Mouse (Mus musculus): Measurements from ENCODE around the gene Lrp8. TPM values are rescaled to one million over a fixed set of nuclear protein-coding genes. Genes with fewer than 3 reads are reported as not detected.
A peak's percentile ranks its signal among the peaks of the same experiment; 100 is the strongest.

The Lrp8 gene
- total RNA-seq, 4 experiments from 2014 or later = 0.41 to 1.3 (median 1.1) TPM

DNA sequence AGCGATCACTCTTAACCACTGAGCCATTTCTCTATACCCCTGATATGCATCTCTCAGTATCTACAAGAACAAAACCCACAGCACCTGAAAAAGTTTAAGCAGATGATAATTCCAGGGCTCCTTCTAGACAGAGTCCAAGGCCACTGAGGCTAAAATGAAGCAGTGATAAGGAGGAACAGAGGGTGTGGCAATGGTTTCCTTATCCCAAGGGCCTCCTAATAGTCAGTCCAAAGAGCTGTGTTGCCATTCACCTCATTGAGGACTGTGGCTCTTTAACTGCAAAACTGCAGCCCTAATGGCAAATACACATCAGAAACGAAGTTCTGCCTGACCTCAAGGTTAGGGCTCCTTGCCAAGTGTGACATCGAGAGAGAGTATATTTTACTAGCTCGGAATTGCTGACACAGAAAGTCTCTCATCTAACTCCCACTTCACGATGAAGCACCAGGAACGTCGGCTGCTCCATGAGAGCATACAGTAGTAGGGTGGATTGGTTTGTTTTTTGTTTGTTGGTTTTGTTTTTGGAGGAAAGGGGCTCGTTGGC lies 119.2 kb downstream of the Lrp8 start:
- DNase-seq (ENCODE audit: low spot score) = no peak

- peak; percentile 42 for DNase-seq (ENCODE audit: low spot score)
These were observed 119.9 kb downstream of the Lrp8 start for GRCm38 (mm10) chr4:107921952-107922351.

- DNase-seq (ENCODE audit: low spot score) = peak; percentile 94
These were observed 121.2 kb downstream of the Lrp8 start, which contains the start of gene Cpt2 for GRCm38 (mm10) chr4:107923145-107923802. Gene Cpt2 (minus strand): TSS chr4:107923610.

GRCm38 (mm10) chr4:107923803-107924194 lies 121.7 kb downstream of the Lrp8 start:
- DNase-seq (ENCODE audit: low spot score) = no peak

Other genes with a start within 250 kb of the Lrp8 start
- not detected for gene Dmrtb1, start 118.0 kb upstream of the Lrp8 start, total RNA-seq (2022)
- gene Magoh, start 77.5 kb downstream of the Lrp8 start, total RNA-seq (2022) = 10 to 100 TPM; 39.3 to 42.4 (median 41.4) TPM
- gene 0610037L13Rik, start 87.6 kb downstream of the Lrp8 start, total RNA-seq (2022) = 10 to 100 TPM; 46.1 to 56.8 (median 50.3) TPM
- 100 to 1,000 TPM; 273 to 347 (median 313) TPM for gene Cpt2, start 121.3 kb downstream of the Lrp8 start, total RNA-seq (2022)
- under 1 TPM in 3 of 4 experiments, not detected in 1; 0.16 to 0.60 (median 0.41) TPM for gene Slc1a7, start 166.1 kb downstream of the Lrp8 start, total RNA-seq (2022)